Mouse (Mus musculus): ENCODE measurements around the gene Sdhaf1. TPM values are rescaled to one million over a fixed set of nuclear protein-coding genes. Genes with fewer than 3 reads are reported as not detected.

The Sdhaf1 gene
- polyA plus RNA-seq, 1 experiment from 2014 or later, result 12.0 TPM

- H3K9ac ChIP-seq (ENCODE audit: low read length), result peak within 1 kb of the TSS; percentile 97
- H3K4me3 ChIP-seq (ENCODE audit: low read length), result peak within 1 kb of the TSS; percentile 95
- peak; percentile 67 for ATAC-seq (replicated peaks; ENCODE audit: extremely low read depth, insufficient read depth, low FRiP score)
- peak within 1 kb of the TSS; percentile 96 for H3K27ac ChIP-seq (ENCODE audit: low read length)
- under 1% methylated on average over 63 of the region's 63 CpGs for WGBS
- no peaks in the 10 kb centered on the region for H3K27me3 ChIP-seq (ENCODE audit: control insufficient read depth, insufficient read depth, low read length)
- H3K9me3 ChIP-seq (replicated peaks; ENCODE audit: control insufficient read depth, low read length), result no peaks in the 10 kb centered on the region
- H3K4me2 ChIP-seq (ENCODE audit: low read depth, low read length), result peak within 1 kb of the TSS; percentile 92
- peaks cover 15% of the 10 kb centered on the region for H3K4me1 ChIP-seq (ENCODE audit: control insufficient read depth, insufficient read depth, low read length)
- H3K36me3 ChIP-seq (ENCODE audit: control insufficient read depth, insufficient read depth), result no peaks in the 10 kb centered on the region
Observed at GRCm38 (mm10) chr7:30321539-30322284, 2.0 kb downstream of the Sdhaf1 start, which contains the start of gene E130208F15Rik. Gene E130208F15Rik (plus strand): TSS chr7:30321740.

- Histone ChIP-seq H3K36me3 (ENCODE audit: control insufficient read depth, insufficient read depth) (no peaks in the 10 kb centered on the region), H3K4me3 (ENCODE audit: low read length) (peak overlapping the region; percentile 95; the same call in 1 of the 2 replicates), H3K9ac (ENCODE audit: low read length) (no peak overlapping the region; the same call in 1 of the 2 replicates), H3K4me1 (ENCODE audit: control insufficient read depth, insufficient read depth, low read length) (peaks cover 15% of the 10 kb centered on the region), H3K4me2 (ENCODE audit: low read depth, low read length) (peak overlapping the region; percentile 92), H3K27me3 (ENCODE audit: control insufficient read depth, insufficient read depth, low read length) (no peaks in the 10 kb centered on the region), H3K27ac (ENCODE audit: low read length) (no peak overlapping the region), H3K9me3 (replicated peaks; ENCODE audit: control insufficient read depth, low read length) (no peaks in the 10 kb centered on the region)
- no peak for ATAC-seq (replicated peaks; ENCODE audit: extremely low read depth, insufficient read depth, low FRiP score)
- WGBS, result 79% methylated on average over 2 of the region's 2 CpGs
Observed at GRCm38 (mm10) chr7:30320946-30321345, 2.7 kb downstream of the Sdhaf1 start.

GRCm38 (mm10) chr7:30318142-30318541 lies 5.6 kb downstream of the Sdhaf1 start:
- Histone ChIP-seq H3K27me3 (ENCODE audit: control insufficient read depth, insufficient read depth, low read length) (no peaks in the 10 kb centered on the region), H3K4me3 (ENCODE audit: low read length) (no peak overlapping the region), H3K9me3 (replicated peaks; ENCODE audit: control insufficient read depth, low read length) (no peaks in the 10 kb centered on the region), H3K27ac (ENCODE audit: low read length) (no peak overlapping the region), H3K9ac (ENCODE audit: low read length) (no peak overlapping the region), H3K4me1 (ENCODE audit: control insufficient read depth, insufficient read depth, low read length) (peaks cover 20% of the 10 kb centered on the region), H3K4me2 (ENCODE audit: low read depth, low read length) (no peak overlapping the region), H3K36me3 (ENCODE audit: control insufficient read depth, insufficient read depth) (no peaks in the 10 kb centered on the region)
- 85% methylated on average over 3 of the region's 3 CpGs for WGBS
- ATAC-seq (replicated peaks; ENCODE audit: extremely low read depth, insufficient read depth, low FRiP score), result no peak

- Histone ChIP-seq H3K9ac (ENCODE audit: low read length) (no peak overlapping the region), H3K27ac (ENCODE audit: low read length) (no peak overlapping the region), H3K4me3 (ENCODE audit: low read length) (no peak overlapping the region), H3K36me3 (ENCODE audit: control insufficient read depth, insufficient read depth) (0 out of 2 replicates have a peak, but pooled peaks cover 7% of the 10 kb centered on the region), H3K9me3 (replicated peaks; ENCODE audit: control insufficient read depth, low read length) (no peaks in the 10 kb centered on the region), H3K27me3 (ENCODE audit: control insufficient read depth, insufficient read depth, low read length) (no peaks in the 10 kb centered on the region), H3K4me1 (ENCODE audit: control insufficient read depth, insufficient read depth, low read length) (peaks cover 8% of the 10 kb centered on the region; the same call in 1 of the 2 replicates), H3K4me2 (ENCODE audit: low read depth, low read length) (no peak overlapping the region)
- 66% methylated on average over 13 of the region's 13 CpGs for whole genome bisulfite sequencing
- ATAC-seq (replicated peaks; ENCODE audit: extremely low read depth, insufficient read depth, low FRiP score), result no peak
Observed at GRCm38 (mm10) chr7:30315559-30316529, 7.9 kb downstream of the Sdhaf1 start.

DNA sequence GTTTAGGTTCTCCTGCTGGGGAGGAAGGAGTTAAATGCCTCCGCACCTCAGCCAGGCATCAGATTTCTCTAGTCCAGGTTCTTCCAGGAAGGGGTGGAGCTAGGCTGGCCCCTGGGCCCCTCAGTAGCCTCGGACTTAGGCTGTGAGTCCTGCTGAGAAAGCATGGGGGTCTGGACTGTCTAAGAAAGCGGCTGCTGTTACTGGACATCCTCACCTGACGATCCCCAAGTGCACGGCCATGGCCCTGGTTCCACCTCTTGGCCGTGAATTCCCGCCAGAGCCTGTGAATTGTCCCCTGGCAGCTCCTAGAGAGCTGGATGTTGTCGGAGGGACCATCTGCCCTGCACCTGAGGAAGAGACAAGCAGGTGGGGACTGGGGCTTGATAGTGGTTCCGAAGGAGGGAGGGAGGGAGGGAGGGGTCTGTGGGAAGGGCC lies 9.0 kb downstream of the Sdhaf1 start, which contains the start of gene Syne4:
TSS of gene Syne4 (plus strand) at position 87 of the 435 bp plus-strand sequence.
- ATAC-seq (replicated peaks; ENCODE audit: extremely low read depth, insufficient read depth, low FRiP score), result no peak
- H3K27me3 ChIP-seq (ENCODE audit: control insufficient read depth, insufficient read depth, low read length), result no peaks in the 10 kb centered on the region
- no peaks in the 10 kb centered on the region for H3K9me3 ChIP-seq (replicated peaks; ENCODE audit: control insufficient read depth, low read length)
- no peak within 1 kb of the TSS; the same call in 1 of the 2 replicates for H3K9ac ChIP-seq (ENCODE audit: low read length)
- WGBS, result 2% methylated on average over 9 of the region's 9 CpGs
- H3K27ac ChIP-seq (ENCODE audit: low read length), result no peak within 1 kb of the TSS
- peak within 1 kb of the TSS; percentile 28 for H3K4me3 ChIP-seq (ENCODE audit: low read length)
- peak within 1 kb of the TSS; percentile 20; the same call in 1 of the 2 replicates for H3K4me2 ChIP-seq (ENCODE audit: low read depth, low read length)
- H3K4me1 ChIP-seq (ENCODE audit: control insufficient read depth, insufficient read depth, low read length), result peaks cover 7% of the 10 kb centered on the region; the same call in 1 of the 2 replicates
- 0 out of 2 replicates have a peak, but pooled peaks cover 7% of the 10 kb centered on the region for H3K36me3 ChIP-seq (ENCODE audit: control insufficient read depth, insufficient read depth)

GRCm38 (mm10) chr7:30313666-30314320 lies 9.9 kb downstream of the Sdhaf1 start:
- H3K4me2 ChIP-seq (ENCODE audit: low read depth, low read length), result no peak overlapping the region
- 0 out of 2 replicates have a peak, but pooled peaks cover 7% of the 10 kb centered on the region for H3K36me3 ChIP-seq (ENCODE audit: control insufficient read depth, insufficient read depth)
- no peaks in the 10 kb centered on the region for H3K27me3 ChIP-seq (ENCODE audit: control insufficient read depth, insufficient read depth, low read length)
- 53% methylated on average over 27 of the region's 27 CpGs for WGBS
- no peak for ATAC-seq (replicated peaks; ENCODE audit: extremely low read depth, insufficient read depth, low FRiP score)
- no peak overlapping the region for H3K27ac ChIP-seq (ENCODE audit: low read length)
- H3K9ac ChIP-seq (ENCODE audit: low read length), result no peak overlapping the region
- H3K4me3 ChIP-seq (ENCODE audit: low read length), result no peak overlapping the region
- no peaks in the 10 kb centered on the region for H3K9me3 ChIP-seq (replicated peaks; ENCODE audit: control insufficient read depth, low read length)
- H3K4me1 ChIP-seq (ENCODE audit: control insufficient read depth, insufficient read depth, low read length), result peaks cover 13% of the 10 kb centered on the region

DNA sequence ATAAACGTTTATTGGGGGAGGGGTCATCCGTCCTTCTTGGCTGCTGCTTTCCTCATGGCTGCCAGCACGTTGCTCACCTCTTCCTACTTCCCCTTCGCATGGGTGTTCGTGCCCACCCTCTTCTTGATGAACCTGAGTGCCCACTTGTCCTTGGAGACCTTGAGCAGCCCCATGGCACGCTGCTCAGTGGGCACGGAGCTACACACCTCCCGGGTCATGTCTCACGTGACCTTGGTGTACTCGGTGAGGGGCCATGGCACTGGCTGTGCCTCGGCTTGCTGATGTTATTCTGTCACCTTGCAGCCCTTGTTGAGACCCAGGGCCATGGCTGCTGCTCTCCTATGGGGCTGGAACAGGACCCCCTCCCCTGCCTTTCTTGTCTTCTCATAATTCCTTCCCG lies 13.6 kb downstream of the Sdhaf1 start:
- no peak for ATAC-seq (replicated peaks; ENCODE audit: extremely low read depth, insufficient read depth, low FRiP score)
- WGBS, result 89% methylated on average over 12 of the region's 12 CpGs
- Histone ChIP-seq H3K9ac (ENCODE audit: low read length) (no peak overlapping the region), H3K4me2 (ENCODE audit: low read depth, low read length) (no peak overlapping the region), H3K27ac (ENCODE audit: low read length) (no peak overlapping the region), H3K9me3 (replicated peaks; ENCODE audit: control insufficient read depth, low read length) (no peaks in the 10 kb centered on the region), H3K36me3 (ENCODE audit: control insufficient read depth, insufficient read depth) (0 out of 2 replicates have a peak, but pooled peaks cover 7% of the 10 kb centered on the region), H3K4me1 (ENCODE audit: control insufficient read depth, insufficient read depth, low read length) (peaks cover 16% of the 10 kb centered on the region), H3K27me3 (ENCODE audit: control insufficient read depth, insufficient read depth, low read length) (no peaks in the 10 kb centered on the region), H3K4me3 (ENCODE audit: low read length) (no peak overlapping the region)

DNA sequence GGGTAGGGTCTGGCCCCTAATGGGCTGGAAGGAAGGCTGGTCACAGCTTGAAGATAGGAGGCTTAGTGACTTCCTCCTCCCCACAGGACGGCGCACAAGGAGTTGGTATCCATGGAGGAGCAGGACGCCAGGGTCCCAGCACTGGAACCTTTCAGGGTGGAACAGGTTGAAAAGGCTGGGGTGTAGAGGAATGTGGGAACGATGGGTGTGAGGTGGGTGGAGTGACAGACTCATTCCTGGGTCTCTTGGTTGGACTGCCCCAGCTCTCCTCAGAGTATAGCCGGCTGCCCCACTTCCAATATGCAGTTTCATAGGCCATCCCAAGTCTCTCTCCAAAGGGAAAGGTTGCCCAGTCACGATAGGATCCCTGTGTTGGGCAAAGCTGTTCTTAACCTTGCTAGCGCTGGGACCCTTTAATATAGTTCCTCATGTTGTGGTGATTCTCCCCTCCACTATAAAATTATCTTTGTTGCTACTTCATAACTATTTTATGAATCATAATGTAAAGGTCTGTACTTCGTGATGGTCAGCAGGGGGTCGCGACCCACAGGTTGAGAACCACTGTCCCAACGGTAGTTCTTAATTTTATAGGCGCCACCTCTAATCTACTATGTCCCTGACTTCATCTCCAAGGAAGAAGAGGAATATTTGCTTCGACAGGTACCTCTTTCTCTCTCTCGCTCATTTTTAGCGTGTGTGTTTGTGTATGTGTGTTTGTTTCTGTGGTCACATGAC lies 14.1 kb downstream of the Sdhaf1 start:
- H3K4me2 ChIP-seq (ENCODE audit: low read depth, low read length), result peak overlapping the region; percentile 85
- no peaks in the 10 kb centered on the region for H3K9me3 ChIP-seq (replicated peaks; ENCODE audit: control insufficient read depth, low read length)
- peak overlapping the region; percentile 79 for H3K4me3 ChIP-seq (ENCODE audit: low read length)
- WGBS, result 60% methylated on average over 15 of the region's 15 CpGs
- no peak for ATAC-seq (replicated peaks; ENCODE audit: extremely low read depth, insufficient read depth, low FRiP score)
- H3K27ac ChIP-seq (ENCODE audit: low read length), result no peak overlapping the region
- no peaks in the 10 kb centered on the region for H3K27me3 ChIP-seq (ENCODE audit: control insufficient read depth, insufficient read depth, low read length)
- H3K9ac ChIP-seq (ENCODE audit: low read length), result peak overlapping the region; percentile 81
- 0 out of 2 replicates have a peak, but pooled peaks cover 7% of the 10 kb centered on the region for H3K36me3 ChIP-seq (ENCODE audit: control insufficient read depth, insufficient read depth)
- H3K4me1 ChIP-seq (ENCODE audit: control insufficient read depth, insufficient read depth, low read length), result peaks cover 15% of the 10 kb centered on the region

All from heart, embryonic 16.5 days (tissue).